Mouse (Mus musculus) kidney, postnatal 10 days (tissue): ENCODE measurements at regions not wholly inside any gene's neighbourhood (a gene's known extent, or its start where the extent isn't known, plus 50 kb on each side); places are given as distances from the start of the nearest gene placed in this dataset.

Experiments
- DNase-seq: peaks from one replicate; pipeline ENCODE4 v3.0.0; 2021; ENCODE audit warnings: mixed read lengths

DNA sequence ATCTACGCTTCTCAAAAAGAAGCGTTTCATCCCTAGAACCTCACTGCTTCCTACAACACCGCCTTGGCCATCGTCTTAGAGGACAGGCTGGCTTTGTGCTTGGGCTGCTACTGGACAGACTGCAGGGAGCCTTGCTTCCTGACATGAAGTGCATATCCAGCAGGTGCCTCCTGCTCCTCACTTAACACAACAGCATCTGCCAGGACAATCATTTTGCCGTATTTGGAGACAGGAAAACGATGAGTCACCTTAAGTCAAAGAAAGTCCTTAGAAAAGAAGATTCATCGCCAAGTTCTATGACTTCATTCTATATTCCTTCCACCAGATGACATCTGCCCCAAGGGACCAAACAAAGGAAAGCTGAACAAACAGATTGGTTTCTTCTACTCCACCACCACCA, 98.5 kb upstream of the Sgk1 start:
- peak; percentile 20 for DNase-seq

DNA sequence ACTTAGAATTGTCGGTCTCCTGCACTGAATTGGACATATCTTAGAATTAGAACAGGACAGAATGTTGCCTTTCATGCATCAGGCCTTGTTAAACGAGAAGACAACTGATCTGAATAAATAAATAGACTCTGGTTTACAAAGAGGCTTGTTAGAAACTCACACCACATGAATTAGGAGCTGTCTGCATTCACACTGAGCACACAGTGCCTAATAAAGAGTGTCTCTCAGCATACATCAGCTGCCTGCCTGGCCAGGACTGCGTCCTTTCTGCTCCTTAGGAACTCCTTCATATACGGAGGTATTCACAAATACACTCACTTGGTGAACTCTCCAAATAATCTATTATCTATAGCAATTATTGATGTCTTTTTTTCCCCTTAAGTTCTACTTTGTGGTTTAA, 96.9 kb upstream of the Sgk1 start:
- no peak for DNase-seq

DNA sequence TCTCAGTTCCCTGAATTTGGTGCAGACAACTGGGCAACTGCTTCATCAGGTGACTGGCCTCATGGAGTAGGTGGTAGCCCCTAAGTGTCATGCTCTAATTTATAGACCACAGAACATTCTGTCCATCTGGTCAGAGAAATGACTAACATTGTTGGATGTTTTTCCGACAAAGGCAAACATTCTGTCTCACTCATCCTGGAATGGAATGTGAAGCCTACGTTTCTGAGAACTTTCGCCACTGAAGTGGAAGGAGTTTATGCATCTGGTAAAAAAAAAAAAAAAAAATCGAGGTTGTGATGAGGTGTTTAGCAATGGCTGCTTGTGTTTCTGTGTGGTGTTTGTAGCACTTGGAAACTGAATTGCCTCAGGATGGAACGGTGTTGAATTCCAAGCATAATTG, 96.2 kb upstream of the Sgk1 start:
- no peak for DNase-seq

DNA sequence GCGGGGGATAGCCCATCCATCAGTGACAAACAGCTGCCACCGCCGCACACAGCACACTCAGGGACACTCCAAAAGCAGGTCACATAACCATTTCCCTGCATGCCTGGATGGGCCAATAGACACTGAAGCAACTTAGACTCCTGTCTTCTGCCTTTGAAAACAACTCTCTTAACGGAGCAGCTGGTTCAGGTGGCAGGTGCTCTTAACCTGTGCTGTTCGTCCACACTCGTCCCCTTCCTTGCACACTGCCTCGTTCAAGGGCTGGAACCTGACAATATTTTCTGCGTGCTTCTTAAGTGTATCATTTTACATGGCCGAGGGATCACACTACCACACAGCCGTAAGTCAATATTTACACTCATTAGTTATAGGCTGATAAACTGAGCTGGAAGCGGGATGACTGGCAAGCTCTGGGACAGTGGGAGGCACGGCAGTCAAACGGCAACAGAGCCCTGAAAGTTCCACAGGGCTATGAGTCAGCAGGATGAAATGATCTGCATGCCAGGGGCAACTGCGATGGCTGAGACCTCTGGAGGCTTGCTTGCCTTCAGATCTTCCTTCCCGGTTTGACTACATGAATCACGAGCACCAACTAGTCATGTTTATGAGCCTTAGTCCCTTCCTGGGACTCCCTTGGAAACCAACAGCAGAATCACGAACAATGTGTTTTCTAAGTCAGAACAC, 92.0 kb upstream of the Sgk1 start:
- DNase-seq = peak; percentile 17

DNA sequence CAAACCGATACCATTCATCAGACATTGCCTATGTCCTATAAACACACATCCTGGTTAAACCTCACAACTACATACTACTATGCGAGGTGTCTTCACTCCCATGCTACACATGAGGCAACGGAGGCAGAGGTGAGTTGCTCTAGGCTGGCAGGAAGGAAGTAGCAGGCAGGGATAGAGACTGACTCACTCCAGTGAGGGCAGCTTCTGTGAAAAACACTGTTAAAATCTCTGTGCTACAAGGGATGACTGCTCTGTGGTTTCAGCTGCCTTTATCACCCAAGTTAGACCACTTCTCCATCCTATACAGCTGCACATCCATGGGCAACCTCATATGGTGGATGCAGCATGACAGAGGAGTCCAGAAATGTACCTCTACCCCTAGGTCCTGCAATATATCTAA, 91.0 kb upstream of the Sgk1 start:
- no peak for DNase-seq

DNA sequence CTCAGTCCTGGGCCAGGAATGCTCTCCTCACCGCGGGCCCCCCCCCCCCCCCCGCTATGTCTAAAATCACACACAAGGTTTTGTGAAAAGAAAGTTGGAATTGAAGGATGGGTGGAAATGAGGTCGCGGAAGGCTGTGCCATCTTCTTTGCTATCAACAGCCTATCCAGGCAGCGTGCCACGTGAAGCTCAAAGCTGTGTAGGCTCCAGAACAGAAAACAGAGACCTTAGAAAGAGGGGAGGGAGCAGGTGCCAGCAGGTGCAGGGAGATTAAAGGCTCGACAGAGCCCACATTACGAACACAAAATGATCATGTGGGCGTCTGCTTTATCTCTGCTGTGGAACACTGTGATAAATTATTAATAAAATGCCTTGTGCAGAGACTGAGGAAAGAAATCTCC, 89.6 kb upstream of the Sgk1 start:
- DNase-seq = no peak

DNA sequence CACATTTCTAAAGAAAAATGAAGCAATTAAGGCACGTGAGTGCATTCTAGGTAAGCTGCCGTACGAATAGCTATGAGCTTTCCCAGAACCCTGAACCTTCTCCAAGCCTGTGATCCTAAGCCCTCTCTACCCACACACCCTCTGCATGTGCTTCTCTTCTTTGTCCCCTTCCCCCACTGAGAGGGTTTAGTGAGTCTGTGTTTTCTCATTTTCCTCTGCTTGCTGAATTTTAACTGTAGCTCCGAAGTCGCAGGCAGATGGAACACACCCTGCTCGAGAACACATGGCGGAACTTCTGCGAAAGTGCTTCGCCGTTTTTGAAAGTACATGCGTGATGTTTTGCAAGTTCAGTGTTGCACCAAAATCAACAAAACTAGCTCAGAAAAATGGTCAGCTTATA, 88.3 kb upstream of the Sgk1 start:
- DNase-seq = no peak

DNA sequence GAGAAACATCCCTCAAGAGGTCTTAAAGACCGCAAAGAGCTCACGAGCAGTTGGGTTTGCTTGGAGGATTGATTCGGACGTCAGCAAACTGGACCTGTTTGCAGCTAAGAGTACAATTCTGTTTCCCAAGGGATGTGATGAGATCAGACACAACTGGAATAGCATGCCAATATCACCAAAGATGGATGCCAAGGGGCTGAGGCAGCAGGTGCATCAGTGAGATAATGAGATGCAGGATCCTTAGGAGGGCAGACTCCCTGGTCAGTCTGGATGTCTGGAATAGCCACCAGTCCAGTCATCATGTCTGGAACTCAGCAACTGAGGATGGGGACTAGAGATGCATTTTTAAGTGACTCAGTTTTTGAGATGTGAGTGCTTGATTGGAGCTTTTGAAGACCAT, 85.6 kb upstream of the Sgk1 start:
- no peak for DNase-seq

DNA sequence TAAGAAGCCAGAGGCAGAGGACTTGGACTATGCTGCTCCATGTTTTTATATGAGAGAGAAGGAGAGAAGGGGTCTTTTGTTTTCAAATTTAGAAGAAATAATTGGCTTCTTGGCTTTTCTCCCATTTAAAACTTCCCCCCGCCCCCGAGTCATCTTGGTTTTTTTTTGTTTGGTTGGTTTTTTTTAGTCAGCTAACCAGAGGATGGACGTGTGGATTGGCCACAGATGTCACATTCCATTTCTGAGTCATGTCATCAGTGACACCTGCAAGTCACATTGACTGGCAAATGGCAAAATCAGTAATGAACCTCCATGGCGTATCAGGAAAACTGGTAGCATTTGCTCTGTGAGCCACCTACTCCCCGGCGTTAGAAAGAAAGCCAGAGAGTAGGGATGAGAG, 83.9 kb upstream of the Sgk1 start:
- no peak for DNase-seq

DNA sequence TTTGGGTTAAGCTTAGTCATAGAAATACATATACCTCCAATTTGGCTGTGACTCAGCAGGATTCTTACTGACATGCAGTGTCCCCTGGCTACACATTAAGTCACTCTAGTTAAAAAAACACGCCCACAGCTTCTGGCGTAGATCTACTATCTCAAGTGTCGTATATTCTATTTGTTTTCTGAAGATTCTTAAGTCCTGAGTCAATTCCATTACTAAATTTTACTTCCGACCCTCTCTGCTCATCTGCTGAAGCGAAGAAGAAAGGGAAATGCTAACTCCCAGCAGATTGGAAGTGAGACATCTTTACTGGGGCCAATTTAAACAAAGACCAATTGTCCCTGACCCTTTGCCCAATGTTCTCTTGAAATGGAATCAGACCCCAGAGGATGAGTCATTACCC, 80.4 kb upstream of the Sgk1 start:
- no peak for DNase-seq

DNA sequence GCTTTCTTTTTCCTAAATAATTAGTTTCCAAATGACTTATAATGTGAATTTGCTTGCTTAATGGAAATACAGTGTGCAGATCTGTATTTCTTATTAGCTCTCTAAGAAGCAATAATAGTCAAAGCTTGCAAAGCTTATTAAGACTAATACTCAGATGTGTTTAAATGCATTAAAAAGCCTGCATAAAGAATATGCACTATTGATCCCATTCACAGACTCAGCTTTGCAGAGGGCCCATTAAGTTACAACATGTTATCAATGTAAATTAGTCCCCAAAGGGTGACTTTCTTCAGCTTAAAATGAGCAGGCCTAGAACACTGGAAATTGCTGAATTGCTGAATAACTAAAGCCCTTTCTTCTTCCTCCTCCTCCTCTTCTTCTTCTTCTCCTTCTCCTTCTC, 78.8 kb upstream of the Sgk1 start:
- no peak for DNase-seq

DNA sequence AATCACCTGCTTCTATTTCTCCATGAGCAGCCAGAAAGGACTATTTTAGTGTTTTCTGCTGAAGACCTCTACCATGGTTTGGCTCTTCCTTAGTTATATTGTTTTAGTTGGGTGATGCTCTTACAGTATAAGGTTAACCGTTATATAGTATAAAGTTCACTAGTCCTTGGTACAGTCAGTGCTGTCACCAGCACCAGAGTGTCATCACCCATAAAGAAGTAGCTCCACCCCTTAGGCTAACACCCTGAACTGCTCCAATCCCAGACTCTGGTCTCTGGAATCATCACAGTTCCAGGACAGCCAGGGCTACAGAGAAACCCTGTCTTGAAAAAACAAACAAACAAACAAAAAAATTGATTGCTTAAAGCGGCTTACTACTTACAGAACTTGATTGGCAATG, 77.2 kb upstream of the Sgk1 start:
- DNase-seq = no peak

DNA sequence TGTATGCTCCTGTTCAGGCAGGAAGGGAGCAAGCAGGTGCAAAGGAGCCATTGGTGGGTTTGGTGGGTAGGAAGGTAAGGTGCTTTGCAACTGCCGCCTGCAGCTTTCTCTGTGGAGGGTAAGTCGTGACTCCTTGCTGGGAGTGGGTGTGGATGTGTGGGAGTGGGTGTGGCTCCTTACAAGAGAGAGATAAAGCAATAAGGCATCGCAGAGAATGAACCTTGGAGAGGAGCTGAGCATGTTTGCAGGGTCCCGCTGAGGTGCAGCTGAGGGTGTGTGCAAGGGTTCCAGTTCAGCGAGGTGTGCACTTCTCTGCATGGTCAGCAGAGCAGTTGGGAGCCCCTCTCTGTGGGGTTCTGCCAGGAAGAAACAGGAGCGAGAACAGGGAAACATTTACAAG, 76.4 kb upstream of the Sgk1 start:
- no peak for DNase-seq

DNA sequence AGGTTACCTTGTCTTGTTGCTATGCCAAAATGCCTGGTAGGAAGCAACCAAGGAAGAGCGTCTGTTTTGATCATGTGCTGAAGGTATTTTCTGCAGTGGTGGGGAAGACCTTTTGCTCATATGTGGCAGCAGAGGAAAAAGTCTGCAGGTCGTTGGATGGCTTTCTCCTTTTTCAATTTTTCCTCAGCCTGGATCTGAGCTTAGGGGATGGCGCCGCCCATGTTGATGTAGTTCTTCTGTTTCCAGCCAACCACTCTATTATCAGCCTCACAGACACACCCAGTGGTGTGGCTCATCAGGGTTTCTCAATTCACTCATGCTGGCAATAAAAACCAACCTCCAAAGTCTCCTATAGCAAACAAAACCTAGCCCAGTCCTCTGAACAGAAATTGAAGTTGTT, 75.3 kb upstream of the Sgk1 start:
- no peak for DNase-seq

DNA sequence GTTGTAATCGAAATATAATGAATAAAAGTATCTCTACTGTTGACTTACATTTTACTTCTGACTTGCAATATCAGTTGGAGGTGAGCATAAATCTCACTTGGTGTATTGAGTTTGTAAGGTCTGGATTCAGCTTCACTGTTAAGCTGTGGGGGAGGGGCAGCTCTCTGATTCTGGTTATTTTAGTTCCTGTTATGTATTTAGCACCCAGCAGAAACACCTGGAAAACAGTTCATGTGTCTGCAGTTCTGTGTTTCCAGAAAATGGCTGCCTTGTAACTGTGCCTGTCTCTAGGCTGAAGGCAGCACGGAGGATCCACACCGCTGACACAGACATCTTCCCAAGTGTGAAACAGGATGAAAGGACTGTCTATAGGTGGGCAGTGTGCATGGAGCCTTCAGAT, 62.3 kb upstream of the Sgk1 start:
- no peak for DNase-seq

DNA sequence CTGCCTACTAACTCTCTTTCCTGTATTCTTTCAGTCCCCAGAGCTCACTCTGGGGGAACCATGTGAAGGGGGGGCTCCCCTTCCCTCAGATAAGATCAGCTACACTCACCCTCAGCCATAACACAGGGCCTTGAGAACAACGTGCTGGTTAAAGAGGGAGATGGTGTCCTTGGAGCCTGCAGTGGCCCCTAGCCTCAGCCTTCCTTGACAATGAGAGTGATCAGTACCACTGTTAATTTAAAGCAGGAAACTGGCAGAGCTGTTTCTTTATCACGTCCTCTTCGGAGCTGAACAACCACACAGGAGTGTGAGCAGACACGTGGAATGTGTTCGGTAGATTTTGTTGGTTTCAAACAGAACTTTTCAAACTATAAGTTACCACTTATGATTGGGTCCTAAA, 60.6 kb upstream of the Sgk1 start:
- DNase-seq = no peak

DNA sequence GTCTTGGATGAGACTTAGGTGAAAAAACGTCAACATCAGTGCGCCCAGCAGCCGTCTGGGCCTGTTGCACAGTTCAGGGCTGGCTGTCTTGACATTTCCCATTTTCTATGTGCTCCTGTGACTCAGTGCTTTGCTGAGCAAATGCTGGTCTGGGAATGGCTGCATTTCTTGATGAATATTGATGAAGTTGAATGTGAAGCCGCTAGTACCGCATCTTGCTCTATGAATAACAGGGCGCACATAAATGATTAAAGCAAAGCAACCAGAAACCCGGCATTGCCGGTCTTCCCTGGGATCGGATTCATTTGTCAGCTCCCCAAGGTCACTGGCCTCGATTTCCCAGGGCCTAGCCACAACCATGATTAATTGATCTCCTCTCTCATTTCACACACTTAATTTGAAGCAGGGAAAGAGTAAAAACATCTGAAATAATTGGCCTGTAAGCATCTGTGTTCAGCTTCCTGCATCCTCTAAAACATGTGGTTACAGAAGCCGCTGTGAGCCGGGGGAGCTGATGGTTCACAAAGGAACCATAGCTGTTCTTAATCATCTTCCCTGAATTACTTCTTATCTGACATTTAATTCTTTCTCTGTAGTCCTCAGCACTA, 57.5 kb upstream of the Sgk1 start:
- no peak for DNase-seq

DNA sequence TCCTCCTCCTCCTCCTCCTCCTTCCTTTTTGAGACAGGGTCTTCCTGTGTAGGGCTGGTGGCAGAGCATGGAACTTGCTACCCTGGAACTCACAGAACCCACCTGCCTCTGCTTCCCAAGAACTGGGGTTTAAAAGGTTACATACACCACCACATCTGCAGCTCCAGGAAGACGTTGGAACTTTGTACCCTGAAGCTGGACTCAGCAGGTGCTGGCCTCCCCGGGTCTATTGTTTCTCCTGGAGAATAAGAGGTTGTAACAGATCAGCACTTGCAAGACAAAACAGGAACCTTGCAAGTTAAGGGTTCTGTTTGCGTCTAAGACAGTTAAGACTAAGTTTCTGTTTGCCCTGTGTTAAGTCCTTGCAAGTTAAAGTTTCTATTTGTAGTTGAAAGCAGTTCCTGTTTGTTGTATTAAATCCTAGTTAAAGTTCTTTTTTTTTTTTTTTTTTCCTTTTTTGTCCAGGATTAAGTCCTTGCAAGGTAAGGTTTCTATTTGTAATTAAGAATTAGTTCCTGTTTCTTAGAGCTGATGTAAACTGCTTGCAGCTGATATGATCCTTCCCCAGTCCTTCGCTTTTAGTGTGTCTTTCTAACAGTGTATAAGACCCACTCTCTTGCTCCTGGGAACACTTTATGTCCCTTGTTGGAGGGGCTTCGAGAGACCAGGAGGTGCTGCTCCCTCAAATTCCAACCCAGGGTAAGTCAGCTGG, 55.0 kb upstream of the Sgk1 start:
- no peak for DNase-seq

DNA sequence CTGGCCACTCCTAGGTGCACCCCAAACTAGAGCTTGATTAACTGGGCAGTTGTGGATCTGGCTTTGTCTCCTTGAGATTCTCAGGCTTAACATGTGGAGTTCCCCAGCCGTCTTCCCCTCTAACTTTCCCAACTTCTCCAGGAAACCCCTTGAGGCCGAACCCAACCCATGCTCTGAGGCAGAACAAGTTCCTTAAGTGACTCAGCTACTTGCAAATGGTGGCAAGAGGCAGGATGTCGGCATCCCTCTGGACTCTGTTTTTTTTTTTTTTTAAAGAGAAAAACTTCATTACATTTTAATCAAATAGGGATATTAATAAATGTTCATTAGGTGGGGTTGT, 54.5 kb upstream of the Sgk1 start:
- DNase-seq = no peak

DNA sequence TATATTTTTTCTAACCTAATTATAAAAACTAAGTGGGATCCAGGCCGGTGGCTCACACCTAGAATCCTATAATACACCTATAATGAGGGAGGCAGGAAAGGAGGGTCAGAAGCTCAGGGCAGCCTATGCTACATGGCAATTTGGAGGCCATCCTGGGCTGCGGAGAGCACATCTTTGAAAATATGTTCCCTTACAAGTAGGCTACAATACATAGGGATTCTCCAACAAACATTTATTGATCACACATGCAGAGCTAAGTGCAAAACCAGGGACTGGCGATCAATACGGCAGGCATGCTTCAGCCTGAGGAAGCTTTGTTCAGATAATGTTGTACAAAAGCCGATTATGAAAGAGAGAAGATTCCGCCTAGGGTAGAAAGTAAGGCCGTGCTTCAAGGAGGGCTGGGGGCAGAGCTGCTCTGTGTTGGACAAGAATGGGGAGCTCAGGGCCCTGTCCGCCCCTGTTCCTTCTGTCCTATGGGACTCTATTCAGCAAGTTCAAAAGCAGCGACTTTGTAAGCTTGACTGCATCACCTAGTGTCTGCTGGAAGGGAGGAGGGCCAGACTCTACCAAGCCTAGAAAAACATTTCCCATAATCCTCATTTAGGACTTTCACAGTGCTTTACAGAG, 53.4 kb upstream of the Sgk1 start:
- no peak for DNase-seq

DNA sequence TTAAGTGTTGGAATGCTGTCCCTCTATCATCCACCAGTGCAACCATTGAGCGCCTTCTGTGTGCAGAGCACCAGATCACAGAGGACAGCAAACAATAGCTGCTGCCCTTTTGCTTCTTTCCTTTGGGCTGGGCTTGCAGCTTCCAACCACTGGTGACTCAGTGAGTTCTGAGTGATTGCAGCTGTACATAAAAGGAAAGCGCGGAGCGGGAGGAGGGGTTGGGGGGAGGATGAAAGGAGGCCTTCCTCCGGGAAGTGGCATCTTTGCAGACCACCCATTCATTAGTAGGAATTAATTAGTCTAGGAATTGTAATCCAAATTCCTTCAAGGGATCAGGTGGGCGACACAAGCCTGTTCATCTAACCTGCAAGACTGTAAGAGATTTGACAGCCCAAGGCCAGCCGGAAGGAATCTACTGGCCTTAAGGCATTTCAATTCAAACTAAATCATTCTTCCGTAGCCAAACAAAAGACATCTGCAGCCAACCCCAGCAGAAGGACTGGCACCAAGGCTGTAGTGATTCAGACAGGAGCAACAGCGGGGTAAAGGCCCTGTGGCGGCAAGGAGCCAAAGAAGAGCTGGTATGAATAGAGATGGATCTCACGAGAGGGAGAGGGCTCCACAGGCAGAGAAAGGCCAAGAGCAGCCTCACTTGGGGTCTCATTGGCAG, 52.8 kb upstream of the Sgk1 start:
- DNase-seq = peak; percentile 43

DNA sequence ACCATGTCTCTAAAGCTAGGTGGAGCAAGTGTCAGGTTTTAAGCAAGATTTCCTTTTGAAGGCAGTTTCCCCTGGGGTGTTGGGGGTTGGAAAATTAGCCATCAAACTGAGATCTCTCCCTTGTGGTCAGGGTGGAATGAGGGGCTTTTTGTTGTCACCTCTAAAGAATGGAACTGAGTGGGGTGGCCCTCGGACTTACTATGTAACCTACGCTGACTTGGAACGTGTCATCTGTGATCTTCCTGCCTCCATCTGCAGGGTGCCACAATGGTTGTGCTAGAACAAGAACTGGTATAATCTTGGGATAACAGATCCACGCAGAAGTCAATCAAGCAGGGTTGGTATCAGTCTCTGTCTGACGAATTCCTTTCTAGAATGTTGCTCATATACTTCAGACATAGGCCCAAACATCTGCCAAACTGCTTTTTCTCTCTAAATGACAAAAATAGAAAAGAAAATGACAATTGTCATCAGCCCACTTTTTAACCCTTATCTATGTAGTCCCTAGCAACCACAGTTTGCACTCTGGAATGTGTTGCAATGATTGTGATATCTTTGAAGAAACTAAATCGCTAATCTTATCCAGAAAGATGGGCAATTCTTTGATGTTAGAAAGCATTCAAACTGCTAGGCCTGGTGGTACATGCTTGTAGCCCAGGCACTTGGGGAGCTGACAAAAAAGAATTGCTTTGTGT, 50.8 kb upstream of the Sgk1 start:
- DNase-seq = no peak
